Mouse (Mus musculus): ENCODE measurements around the gene Pkp2.

Gene Pkp2

DNA sequence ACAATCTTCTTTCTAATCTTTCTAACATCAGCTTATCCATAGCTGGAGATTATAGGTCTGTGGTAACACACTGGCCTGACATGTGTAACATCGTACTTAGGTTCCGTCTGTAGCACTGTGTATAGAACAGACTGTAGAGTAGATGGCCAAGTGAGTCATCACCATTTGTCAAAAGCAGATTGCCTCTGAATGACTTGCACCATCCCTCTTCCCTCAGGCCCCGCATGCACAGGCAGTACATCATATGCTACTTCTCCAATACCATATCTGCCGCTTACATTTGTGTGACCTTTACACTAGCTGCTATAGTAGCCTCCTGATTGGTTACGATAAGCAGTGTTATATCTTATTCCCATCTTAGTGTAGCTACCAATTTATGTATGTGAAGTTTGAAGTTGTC lies 47.8 kb downstream of the Pkp2 start:
- peak in 1 of 2 experiments; percentile 25 for DNase-seq (ENCODE audit: inconsistent age in 2 of 2, low spot score in 1 of 2)

GRCm38 (mm10) chr16:16261481-16261880 lies 48.4 kb downstream of the Pkp2 start:
- DNase-seq (ENCODE audit: inconsistent age in 2 of 2, low spot score in 1 of 2): no peak

- no peak for DNase-seq (ENCODE audit: inconsistent age in 2 of 2, low spot score in 1 of 2)
Measured at GRCm38 (mm10) chr16:16262436-16262835, 49.3 kb downstream of the Pkp2 start.

DNA sequence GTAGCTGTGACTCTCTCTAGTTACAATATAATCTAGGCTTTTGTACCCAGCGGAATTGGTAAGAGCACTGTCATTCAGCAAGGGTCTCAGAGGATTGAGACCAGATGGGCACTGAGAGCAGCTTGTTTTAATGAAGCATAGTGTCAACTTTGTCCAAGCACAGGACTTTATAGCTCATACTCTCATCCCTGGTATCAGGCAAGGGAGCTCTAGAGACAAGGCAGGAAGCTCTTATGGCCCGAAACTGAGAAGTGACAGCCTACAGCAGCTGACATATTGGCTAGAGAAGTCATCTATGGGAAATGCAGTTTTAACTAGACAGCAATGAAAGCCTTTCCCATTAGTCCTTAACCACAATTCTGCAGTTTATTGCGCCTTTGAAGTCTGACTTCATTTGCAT lies 59.9 kb downstream of the Pkp2 start:
- no peak for DNase-seq (ENCODE audit: inconsistent age in 2 of 2, low spot score in 1 of 2)

DNA sequence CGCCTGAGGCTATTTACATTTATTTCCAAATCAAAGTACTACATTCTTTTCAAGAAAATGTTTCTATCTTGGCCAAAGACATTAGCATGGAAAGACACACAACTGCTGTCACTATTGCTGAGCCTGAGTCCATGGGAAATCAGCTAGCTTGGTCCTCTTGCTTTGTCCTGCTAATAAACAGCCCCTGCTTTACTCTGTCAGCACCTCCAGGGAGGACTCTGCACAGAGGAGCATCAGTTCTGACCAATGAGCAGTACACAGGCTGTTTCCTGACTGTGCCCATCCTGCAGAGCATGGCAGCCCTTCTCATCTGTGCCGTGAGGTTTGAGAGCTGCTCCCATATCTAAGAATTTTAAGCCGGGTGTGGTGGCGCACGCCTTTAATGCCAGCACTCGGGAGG lies 60.6 kb downstream of the Pkp2 start:
- no peak for DNase-seq (ENCODE audit: inconsistent age in 2 of 2, low spot score in 1 of 2)

- DNase-seq (ENCODE audit: inconsistent age in 2 of 2, low spot score in 1 of 2): peak; percentile 94 to 97
Measured at GRCm38 (mm10) chr16:16302369-16303137, 89.4 kb downstream of the Pkp2 start, which contains the start of gene Yars2. Yars2 (plus strand) TSS chr16:16302965.

GRCm38 (mm10) chr16:16303138-16303827 lies 90.2 kb downstream of the Pkp2 start:
- peak; percentile 59 to 87 for DNase-seq (ENCODE audit: inconsistent age in 2 of 2, low spot score in 1 of 2)

DNA sequence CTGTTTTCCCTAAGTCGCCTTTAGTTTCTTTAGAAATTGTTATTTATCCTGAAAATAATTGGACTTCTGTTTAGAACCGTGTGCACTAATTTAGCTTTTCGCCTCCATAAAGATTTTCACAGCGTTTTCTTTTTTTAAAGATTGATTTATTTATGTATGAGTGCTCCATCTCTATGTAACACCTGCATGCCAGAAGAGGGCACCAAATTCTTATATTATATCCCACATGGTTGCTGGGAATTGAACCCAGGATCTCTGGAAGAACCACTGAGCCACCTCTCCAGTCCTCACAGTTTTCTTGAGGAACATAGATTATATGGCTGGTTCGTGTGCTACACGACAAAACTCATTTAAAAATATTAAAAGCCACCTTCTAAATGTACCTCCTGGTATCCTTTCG lies 90.8 kb downstream of the Pkp2 start:
- peak in 1 of 2 experiments; percentile 44 for DNase-seq (ENCODE audit: inconsistent age in 2 of 2, low spot score in 1 of 2)

GRCm38 (mm10) chr16:16311319-16311718 lies 98.2 kb downstream of the Pkp2 start:
- no peak for DNase-seq (ENCODE audit: inconsistent age in 2 of 2, low spot score in 1 of 2)

Measured in adrenal gland, adult (tissue).